Mouse (Mus musculus): ENCODE measurements around the gene Cd55.
"Not testable (repeated sequence)": the region's sequence is repeated elsewhere in the genome, so short reads cannot be mapped to it uniquely, and the experiment has no call there.

Cd55 gene

DNA sequence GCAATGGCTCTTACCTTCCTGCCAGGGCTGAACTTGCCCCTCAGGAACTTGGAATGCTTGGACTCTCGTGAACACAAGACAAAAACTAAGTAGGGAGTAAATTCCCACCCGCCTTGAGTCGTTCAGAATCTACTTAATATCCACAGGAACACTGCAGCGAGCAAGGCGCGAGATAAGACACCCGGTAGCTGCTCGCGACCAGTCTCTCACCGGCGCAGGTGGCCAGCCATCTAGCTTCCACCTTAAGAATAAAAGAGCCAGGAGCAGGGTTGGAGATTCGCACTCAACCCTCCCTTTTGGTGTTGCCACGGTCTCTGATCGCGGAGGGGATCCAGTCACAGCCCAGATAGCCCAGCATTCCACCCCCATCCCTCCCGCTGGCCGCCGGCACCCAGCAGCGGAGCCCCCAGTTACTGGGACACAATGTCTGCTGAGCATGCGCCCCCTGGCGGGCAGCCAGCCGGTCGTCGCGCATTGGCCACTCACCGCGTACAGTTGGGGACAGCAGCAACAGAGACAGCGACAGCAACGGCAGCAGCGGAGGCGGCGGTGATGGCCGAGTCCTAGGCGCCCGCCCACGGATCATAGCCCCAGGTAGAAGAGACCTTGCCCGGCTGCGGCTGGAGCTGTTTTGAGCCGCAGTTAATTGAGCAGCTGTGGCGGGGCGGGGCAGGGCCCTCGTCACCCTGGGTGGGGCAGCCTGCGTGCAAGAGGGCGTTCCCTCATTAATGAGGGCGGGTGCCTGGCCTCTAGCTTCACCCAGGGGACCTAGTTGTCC lies at the start of gene Cd55:
Cd55 (minus strand) TSS at position 661 of the 778 bp plus-strand sequence.
- DNase-seq (ENCODE audit: extremely low spot score, low read depth, low spot score), result peak; percentile 22

DNA sequence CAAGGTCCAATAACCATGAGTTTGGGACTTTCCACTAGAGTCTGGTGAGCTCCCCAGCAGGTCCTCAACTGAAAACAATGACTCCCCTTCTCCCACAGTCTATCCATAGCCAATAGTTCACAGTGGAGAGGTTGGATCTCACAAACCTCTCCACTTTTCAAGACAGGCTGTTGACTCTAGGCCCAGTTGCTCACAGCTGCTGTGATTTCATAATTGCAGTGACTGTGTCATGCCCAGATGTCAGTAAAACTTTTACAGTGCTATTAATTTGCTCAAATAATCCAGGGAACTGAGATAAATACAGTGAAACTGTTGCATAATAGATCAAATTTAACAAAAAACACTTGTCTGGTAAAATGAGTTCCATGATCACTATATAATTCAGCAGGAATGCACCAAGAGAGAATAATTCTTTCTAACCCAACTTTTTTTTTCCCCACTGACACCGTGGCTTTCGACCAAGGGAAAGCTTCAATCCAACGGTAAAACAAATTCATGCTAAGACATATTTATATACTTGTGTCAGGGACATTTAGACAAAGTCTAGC lies 49.4 kb upstream of the Cd55 start:
- no peak for DNase-seq (ENCODE audit: extremely low spot score, low read depth, low spot score)

GRCm38 (mm10) chr1:130508957-130509350 lies 46.4 kb upstream of the Cd55 start:
- DNase-seq (ENCODE audit: extremely low spot score, low read depth, low spot score), result no peak

DNA sequence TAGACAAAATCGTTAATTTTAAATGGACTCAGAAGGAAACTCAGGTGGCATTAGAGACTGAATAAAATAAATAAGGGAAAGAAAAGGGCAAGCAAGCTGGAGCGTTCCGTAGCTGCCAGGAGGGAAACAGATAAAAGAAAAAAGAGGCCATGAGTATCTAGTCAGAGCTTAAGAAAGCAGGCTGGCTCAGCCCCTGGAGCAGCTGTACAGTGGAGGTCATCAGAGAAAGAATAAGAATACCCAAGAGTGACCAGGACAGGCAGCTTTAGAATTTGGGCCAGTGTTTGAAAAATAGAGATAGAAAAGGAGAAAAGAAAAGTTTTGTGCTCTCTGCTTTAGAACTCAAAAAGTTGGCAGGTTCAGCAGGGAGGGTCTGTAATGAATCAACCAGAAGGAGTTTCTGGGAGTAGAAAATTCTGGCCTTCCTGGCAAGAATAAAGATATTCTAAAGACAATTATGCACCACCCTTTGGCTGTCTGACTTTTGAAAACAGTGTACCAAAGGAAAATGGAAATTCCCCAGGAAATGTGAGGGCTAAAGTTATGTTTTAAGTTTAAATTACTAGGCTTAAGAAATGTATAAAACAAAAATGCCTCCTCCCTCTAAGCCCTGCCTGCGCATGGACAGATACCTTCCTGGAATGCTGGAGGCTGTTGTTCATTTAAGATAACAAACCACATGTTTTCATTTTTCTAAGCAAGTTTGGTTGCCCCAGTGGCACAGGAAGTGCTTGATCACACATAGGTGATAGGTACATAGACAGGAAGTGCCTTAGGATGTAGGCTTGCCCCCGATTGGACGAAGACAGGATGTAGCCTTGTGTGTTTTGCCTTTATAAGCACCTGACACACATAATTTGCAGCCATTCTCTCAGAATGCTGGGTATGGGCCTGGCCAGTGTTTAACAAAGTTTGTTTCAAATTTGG lies 45.7 kb upstream of the Cd55 start:
- DNase-seq (ENCODE audit: extremely low spot score, low read depth, low spot score), result no peak

- no peak for DNase-seq (ENCODE audit: extremely low spot score, low read depth, low spot score)
Observed at GRCm38 (mm10) chr1:130507408-130507807, 44.9 kb upstream of the Cd55 start.

DNA sequence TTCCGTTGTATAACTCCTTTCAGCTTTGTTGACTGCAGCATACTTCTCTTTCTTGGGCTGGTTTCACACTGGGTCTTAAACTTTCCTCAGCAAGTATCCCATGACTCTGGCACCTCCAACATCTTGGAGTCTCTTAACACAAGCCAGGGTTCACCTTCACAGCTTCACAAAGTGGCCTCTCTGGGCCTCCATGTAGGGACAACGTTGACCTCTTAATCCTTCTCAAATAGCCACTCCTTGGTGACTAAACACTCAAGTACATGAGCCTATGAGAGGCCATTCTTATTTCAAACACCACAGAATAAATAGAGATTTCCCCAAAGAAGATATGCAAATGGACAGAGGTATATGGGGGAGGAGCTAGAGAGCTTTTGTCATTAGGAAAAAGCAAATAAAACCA lies 37.4 kb upstream of the Cd55 start:
- DNase-seq (ENCODE audit: extremely low spot score, low read depth, low spot score), result no peak

- DNase-seq (ENCODE audit: extremely low spot score, low read depth, low spot score), result no peak
Observed at GRCm38 (mm10) chr1:130498331-130498730, 35.8 kb upstream of the Cd55 start.

GRCm38 (mm10) chr1:130486816-130487545 lies 24.4 kb upstream of the Cd55 start:
- no peak for DNase-seq (ENCODE audit: extremely low spot score, low read depth, low spot score)

GRCm38 (mm10) chr1:130485828-130486620 lies 23.5 kb upstream of the Cd55 start:
- no peak for DNase-seq (ENCODE audit: extremely low spot score, low read depth, low spot score)

GRCm38 (mm10) chr1:130485376-130485775 lies 22.8 kb upstream of the Cd55 start:
- DNase-seq (ENCODE audit: extremely low spot score, low read depth, low spot score), result no peak

DNA sequence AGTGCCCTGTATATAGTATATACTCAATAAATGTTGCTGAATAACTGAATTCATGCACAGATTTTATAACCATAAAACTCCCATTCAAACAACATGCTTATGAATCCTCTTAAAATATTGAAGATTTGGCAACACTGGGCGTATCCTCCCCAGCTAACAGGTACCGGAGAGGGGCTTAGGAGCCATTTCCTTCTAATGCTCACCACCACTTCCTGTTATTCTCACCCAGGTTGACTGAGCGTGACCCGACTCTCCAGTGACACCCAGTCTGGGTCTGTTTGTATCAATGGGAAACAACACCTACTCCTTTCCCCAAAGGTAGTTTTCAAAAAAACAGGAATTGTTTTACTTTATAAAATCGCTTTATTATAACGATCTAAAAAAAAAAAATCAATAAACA lies 12.4 kb upstream of the Cd55 start:
- DNase-seq (ENCODE audit: extremely low spot score, low read depth, low spot score), result no peak

DNA sequence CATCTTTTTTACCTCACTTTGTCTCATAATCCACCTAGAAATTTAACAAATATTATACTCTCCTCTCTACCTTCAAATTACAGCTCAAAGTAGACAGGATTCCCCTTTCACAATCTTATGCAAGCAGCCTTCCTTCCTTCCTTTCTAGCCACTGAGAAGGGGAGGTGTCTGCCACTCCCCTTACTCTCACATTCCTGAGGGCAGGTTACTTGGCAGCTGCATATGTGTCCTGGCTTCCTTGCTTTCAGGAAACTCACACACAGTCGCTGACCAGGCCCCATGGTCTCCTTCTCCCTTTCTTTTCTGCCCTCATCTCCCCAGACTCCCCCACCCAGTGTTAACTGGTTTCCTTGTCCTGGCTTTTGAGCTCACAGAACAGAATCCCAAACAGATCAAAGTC lies 11.7 kb upstream of the Cd55 start:
- no peak for DNase-seq (ENCODE audit: extremely low spot score, low read depth, low spot score)

DNA sequence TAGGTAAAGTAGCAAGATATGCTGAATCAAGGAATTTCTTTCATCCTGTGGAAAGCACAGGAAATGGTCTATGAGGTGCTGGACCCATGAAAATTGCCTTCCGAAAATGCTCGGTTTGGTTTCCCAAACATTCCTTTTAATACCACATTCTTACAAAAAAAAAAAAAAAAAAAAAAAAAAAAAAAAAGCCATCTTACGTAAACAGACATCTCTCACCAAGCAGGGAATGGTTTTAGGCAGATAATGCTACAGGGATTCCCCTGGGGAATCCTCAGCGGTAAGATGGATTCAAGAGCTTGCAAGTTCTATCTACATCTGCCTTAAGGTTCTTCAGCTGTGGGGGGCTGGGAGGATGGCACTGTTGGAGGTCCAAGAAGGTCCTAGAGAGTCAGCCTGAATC lies 7.5 kb upstream of the Cd55 start:
- no peak for DNase-seq (ENCODE audit: extremely low spot score, low read depth, low spot score)

DNA sequence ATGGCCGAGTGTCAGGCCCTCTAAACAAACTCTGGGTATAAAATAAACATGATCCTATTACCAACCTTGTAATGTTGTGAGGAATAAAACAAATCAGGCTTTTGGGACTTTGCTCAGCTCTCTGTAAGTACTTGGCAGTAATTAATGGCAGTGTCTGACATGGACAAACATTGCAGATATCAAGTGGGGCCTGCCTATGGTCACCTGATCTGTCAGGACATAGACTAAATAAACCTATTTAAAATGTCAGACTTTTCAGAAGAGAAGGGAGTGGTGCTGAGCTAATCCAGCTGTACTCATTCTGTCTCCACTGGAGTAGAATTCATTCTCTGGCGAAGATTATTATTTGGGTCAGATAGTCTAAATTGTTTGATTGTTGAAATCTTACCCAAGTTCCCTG lies 4.9 kb upstream of the Cd55 start:
- no peak for DNase-seq (ENCODE audit: extremely low spot score, low read depth, low spot score)

GRCm38 (mm10) chr1:130464173-130464572 lies 1.6 kb upstream of the Cd55 start:
- no peak for DNase-seq (ENCODE audit: extremely low spot score, low read depth, low spot score)

GRCm38 (mm10) chr1:130462867-130463266 lies 323 bp upstream of the Cd55 start:
- DNase-seq (ENCODE audit: extremely low spot score, low read depth, low spot score), result no peak

DNA sequence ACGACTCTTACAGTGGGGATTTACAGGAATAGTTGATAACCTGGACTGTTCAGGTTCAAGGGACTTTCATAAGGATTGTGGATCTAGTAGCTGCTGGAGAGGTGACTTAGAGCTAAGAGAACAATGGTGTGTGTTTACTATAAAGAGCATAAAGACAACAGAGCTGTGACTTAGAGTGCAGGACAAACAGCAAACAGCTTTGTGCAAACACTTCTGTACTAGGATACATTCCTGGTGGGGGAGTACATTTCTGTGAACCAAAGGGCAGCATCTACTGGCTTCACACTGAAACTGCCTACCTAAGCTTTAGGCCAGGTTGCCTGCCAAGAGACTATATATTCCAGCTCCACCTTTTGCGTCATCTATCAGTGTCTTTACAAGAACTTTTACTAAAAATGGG lies 7.4 kb downstream of the Cd55 start:
- DNase-seq (ENCODE audit: extremely low spot score, low read depth, low spot score), result no peak

GRCm38 (mm10) chr1:130442930-130443329 lies 19.6 kb downstream of the Cd55 start:
- not testable (repeated sequence) for DNase-seq (ENCODE audit: extremely low spot score, low read depth, low spot score)

- DNase-seq (ENCODE audit: extremely low spot score, low read depth, low spot score), result no peak
Observed at GRCm38 (mm10) chr1:130430920-130431319, 31.6 kb downstream of the Cd55 start.

- not testable (repeated sequence) for DNase-seq (ENCODE audit: extremely low spot score, low read depth, low spot score)
Observed at GRCm38 (mm10) chr1:130428667-130429066, 33.9 kb downstream of the Cd55 start.
